Mouse (Mus musculus) brain, embryonic 14.5 days (tissue): ENCODE data around the gene Ube2r2.

Experiments used
- CTCF ChIP-seq: fragments of 200-500 bp; IDR thresholded peaks from 2 replicates; pipeline ENCODE4 v1.5.1; 2012; ENCODE audit warnings: inconsistent platforms, mild to moderate bottlenecking, moderate library complexity, borderline replicate concordance; ENCODE audit not compliant: insufficient read depth, insufficient read length; ENCODE audit errors: extremely low read depth
- POLR2A ChIP-seq: fragments of 200-500 bp; IDR thresholded peaks from 2 replicates; pipeline ENCODE4 v1.6.1; 2012; ENCODE audit warnings: mild to moderate bottlenecking, inconsistent platforms, borderline replicate concordance; ENCODE audit not compliant: poor library complexity, insufficient read depth, insufficient read length, severe bottlenecking; ENCODE audit errors: extremely low read depth

GRCm38 (mm10) chr4:41196861-41197610, 61.5 kb downstream of the Ube2r2 start:
- TF ChIP-seq CTCF (no peak), POLR2A (no peak)
